Mouse (Mus musculus): ENCODE data around the gene Spop.

DNA sequence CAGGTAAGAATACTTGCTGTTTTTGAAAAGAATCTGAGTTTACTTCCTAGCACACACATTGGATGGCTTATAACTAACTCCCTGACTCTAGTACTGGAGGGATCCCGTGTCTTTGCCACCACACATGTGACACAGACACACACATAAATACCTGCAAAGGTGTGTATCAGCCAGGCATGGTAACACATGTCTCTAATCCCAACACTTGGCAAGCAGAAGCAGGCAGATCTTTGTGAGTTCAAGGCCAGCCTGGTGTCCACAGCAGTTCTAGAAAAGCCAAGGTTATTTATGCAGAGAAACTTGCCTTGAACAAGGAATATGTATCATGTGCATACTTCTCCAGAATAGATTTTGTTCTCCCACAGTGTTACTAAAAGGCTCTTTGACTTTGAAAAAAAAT is 59.6 kb downstream of the Spop start:
- TF ChIP-seq CTCF (IDR thresholded peaks at IDR 0.05; ENCODE audit: low read depth, low read length) (no peak), TAL1 (conservative IDR thresholded peaks at IDR 0.05; ENCODE audit: low read depth, low read length) (no peak), GATA1 (IDR thresholded peaks at IDR 0.05; ENCODE audit: borderline replicate concordance, low read length) (no peak), POLR2AphosphoS5 (IDR thresholded peaks at IDR 0.05; ENCODE audit: insufficient replicate concordance, low read depth, low read length) (no peak), GATA2 (IDR thresholded peaks at IDR 0.05; ENCODE audit: borderline replicate concordance, low read depth, low read length) (no peak)

Data from G1E (cell line).